Mouse (Mus musculus) megakaryocyte progenitor cell, adult 5-6 weeks (primary cell): ENCODE results near the gene Ttll9. TPM values are rescaled to one million over a fixed set of nuclear protein-coding genes. Genes with fewer than 3 reads are reported as not detected.

Experiments used
- ATAC-seq: replicated peaks from 2 replicates; pipeline ENCODE4 v1.8.0; 2016; ENCODE audit warnings: mild to moderate bottlenecking, moderate TSS enrichment, inconsistent platforms; ENCODE audit not compliant: poor library complexity
- total RNA-seq, 2 experiments: library from RNA; stranded (forward) in 1 of 2; stranded (reverse) in 1 of 2; fragments of 157-497, 149-512 nt in 1 of 2; fragments of 200-1000 nt in 1 of 2; gene quantifications; 2 replicates each; pipeline versions ENCODE4 v1.2.3 to v1.2.4; 2015 to 2017

The Ttll9 gene
- total RNA-seq, 2 experiments from 2014 or later: 1.6 to 2.1 TPM

DNA sequence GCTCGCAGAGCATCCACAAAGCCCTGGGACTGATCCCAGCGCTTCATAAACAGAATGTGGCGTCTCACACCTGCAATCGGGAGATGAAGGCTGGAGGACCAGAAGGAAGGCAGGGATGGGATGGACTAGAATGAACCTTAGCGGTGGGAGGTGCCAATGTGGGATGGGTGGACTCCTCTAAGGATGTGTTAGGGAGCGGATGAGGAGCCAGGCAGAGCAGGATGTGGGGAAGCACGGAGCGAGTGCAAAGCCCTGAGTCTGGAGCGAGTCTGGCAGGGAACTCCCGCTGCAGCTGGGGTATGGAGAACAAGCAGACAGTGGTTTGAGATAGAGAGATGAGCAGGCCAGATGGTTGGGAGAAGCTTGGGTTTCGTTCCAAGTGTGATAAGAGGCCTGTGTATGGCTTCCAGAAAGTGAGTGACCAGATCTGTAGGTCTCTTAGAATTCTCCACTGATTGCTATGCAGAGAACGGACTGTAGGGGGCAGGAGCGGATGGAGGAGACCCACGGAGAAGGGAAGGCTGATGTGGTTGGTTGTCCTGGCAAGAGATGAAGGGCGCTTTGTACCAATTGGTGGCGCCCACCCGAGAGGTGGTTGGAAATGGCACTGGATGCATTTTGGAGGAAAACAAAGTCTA is 85.7 kb downstream of the Ttll9 start:
- peak; percentile 80 for ATAC-seq

DNA sequence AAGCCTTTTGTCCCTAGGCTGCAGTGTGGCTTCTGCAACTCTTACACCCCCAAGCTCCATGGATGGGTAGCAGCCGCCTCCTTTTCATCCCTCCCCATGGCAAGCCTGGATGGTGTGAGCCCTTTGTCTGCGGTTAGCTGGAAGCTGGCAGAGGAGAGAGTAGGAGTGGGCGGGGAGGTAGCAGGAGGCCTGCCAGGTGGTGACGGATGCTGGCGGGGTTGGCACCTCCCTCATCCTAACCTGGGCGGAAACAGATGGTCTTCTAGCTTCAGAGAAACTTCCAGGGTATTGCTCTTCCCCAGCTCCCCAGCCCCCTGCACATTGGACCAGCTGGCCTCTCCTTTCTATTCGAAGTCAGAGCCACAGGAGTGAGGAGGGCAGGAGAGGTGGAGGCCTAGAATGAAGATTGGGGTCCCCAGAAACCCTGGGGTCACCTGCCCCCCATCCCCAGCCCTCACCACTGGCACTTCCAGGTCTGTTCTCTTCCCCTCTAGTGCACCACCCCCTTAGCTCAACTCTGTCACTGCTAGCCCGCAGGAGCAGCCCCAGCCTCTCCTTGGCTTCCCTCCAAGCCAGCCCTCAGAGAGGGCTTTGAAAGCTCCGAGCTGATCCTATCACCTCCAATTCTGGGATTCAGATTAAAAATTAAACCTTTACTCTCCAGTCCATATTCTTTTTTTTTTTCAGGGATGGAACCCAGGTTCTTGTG is 87.2 kb downstream of the Ttll9 start:
- no peak for ATAC-seq

DNA sequence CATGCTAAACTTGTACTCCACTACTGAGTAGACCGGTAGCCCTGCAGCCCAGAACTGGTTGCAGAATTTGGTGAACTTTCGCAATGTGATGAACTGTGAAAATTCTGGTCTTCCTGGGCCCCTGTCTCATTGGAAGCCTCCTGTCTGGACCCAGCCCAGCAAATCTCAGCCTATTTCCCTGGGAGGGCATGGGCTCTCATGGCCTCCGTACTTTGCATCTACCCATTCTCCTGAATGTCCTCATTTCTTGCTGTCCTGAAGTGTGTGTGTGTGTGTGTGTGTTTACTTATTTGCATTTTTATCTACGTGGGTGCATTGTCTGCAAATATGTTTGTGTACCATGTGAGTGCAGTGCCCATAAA is 87.7 kb downstream of the Ttll9 start:
- ATAC-seq: no peak

DNA sequence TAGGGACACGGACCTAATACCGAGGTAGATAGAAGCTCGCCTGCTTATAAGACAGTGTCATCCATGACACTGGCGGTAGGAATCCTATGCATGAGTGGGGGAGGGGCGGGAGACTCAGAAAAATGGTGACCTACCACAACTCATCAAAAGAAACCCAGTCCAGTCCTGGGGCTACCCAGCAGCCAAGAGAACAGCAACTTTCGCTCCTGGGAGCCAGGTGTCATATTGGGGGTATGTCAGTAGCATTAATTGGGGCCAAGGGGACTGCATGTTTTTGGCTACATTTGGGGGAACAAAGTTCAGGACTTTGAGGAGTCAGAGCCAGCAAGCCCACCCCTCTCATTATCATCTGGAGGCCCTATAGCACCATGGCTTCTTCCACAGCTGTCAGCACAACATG is 88.8 kb downstream of the Ttll9 start:
- ATAC-seq: no peak

DNA sequence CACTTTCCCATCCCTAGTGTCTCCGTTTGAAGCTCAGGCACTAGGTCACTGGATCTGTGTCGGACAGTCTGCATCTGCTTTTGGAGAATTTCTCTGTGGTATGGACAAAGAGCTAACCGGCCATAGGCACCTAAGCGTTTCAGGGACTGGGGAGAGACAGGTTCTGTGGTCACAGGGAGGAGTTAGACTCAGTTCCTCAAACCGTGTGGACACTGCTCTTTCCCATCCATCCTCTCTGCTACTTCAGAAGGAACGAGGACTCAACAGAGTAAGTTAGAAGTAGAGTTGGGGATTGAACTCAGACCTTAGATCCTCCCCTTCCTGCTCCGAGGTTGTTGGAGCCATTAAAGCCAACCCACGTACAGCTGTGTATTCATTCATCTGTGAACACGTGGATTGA is 89.3 kb downstream of the Ttll9 start:
- peak; percentile 61 for ATAC-seq

DNA sequence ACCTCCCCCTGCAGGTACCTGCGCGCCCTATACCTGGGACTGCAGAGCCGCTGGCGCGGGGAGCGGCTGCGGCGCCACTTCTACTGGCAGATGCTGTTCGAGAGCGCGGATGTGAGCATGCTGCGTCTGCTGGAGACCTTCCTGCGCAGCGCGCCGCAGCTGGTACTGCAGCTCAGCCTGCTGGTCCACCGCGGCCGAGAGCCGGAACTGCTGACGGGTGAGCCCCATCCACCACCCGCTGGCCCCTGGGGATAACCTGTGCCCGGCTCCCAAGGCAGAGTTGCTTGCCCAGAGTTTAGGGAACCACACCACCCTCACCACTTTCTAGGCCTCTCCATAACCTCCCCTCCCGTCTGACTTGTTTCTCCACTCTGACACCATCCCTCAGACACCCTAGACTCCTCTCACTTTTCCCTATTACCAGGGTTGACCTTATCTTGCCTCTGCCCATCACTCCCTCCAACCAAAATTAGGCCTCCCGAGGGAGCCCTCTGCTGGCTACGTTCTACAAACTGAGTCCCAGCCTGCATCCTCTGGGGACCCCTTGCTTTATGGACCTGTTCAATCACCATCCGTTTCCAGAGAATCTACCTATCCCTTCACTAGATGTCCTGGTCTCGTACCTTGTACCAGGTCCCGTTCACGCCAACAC is 90.5 kb downstream of the Ttll9 start:
- peak; percentile 32 for ATAC-seq

DNA sequence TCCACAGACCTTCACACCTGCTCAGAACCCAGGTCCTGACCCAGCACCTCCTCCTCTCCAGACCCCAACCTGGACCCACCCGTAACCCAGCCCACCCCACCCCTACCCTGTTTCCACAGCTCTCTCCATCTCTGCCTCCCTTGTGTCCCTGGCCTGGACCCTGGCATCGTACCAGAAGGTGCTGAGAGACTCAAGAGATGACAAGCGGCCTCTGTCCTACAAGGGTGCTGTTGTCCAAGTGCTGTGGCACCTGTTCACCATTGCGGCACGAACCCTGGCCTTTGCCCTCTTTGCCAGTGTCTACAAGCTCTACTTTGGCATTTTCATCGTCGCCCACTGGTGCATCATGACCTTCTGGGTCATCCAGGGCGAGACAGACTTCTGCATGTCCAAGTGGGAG is 91.6 kb downstream of the Ttll9 start:
- ATAC-seq: no peak

GRCm38 (mm10) chr2:153055270-153055920 is 93.1 kb downstream of the Ttll9 start:
- peak; percentile 32; the same call in 1 of the 2 replicates for ATAC-seq

Other genes starting within 250 kb of the Ttll9 start
- gene Id1, start 226.2 kb upstream of the Ttll9 start, total RNA-seq (2015): 8.3 and 11.7 TPM in 2 replicates
- gene Id1, start 226.2 kb upstream of the Ttll9 start, total RNA-seq (2017): 3.6 and 7.1 TPM in 2 replicates
- 1.4 and 1.5 TPM in 2 replicates for gene Cox4i2, start 208.3 kb upstream of the Ttll9 start, total RNA-seq (2015)
- 1.8 TPM in 1 of 2 replicates, not detected in the other for gene Cox4i2, start 208.3 kb upstream of the Ttll9 start, total RNA-seq (2017)
- gene Bcl2l1, start 130.8 kb upstream of the Ttll9 start, total RNA-seq (2015): 8.1 and 10.2 TPM in 2 replicates
- 13.5 and 18.4 TPM in 2 replicates for gene Bcl2l1, start 130.8 kb upstream of the Ttll9 start, total RNA-seq (2017)
- gene Tpx2, start 114.5 kb upstream of the Ttll9 start, total RNA-seq (2015): 104 and 111 TPM in 2 replicates
- gene Tpx2, start 114.5 kb upstream of the Ttll9 start, total RNA-seq (2017): 112 and 114 TPM in 2 replicates
- gene Mylk2, start 51.1 kb upstream of the Ttll9 start, total RNA-seq (2015): not detected in 2 replicates
- not detected in 2 replicates for gene Mylk2, start 51.1 kb upstream of the Ttll9 start, total RNA-seq (2017)
- gene Foxs1, start 29.3 kb upstream of the Ttll9 start, total RNA-seq (2015): not detected in 2 replicates
- gene Foxs1, start 29.3 kb upstream of the Ttll9 start, total RNA-seq (2017): not detected in 2 replicates
- gene Dusp15, start 10.8 kb upstream of the Ttll9 start, total RNA-seq (2015): not detected in 2 replicates
- gene Dusp15, start 10.8 kb upstream of the Ttll9 start, total RNA-seq (2017): not detected in 2 replicates
- gene Pdrg1, start 52.9 kb downstream of the Ttll9 start, total RNA-seq (2015): 59.1 and 59.5 TPM in 2 replicates
- 178 and 193 TPM in 2 replicates for gene Pdrg1, start 52.9 kb downstream of the Ttll9 start, total RNA-seq (2017)
- not detected in 2 replicates for gene Xkr7, start 69.4 kb downstream of the Ttll9 start, total RNA-seq (2015)
- not detected in 2 replicates for gene Xkr7, start 69.4 kb downstream of the Ttll9 start, total RNA-seq (2017)
- gene Ccm2l, start 103.5 kb downstream of the Ttll9 start, total RNA-seq (2015): 2.5 and 2.8 TPM in 2 replicates
- gene Ccm2l, start 103.5 kb downstream of the Ttll9 start, total RNA-seq (2017): 1.2 and 2.2 TPM in 2 replicates
- gene Hck, start 146.0 kb downstream of the Ttll9 start, total RNA-seq (2015): 16.3 and 17.3 TPM in 2 replicates
- 20.1 and 25.7 TPM in 2 replicates for gene Hck, start 146.0 kb downstream of the Ttll9 start, total RNA-seq (2017)
- gene Tm9sf4, start 198.8 kb downstream of the Ttll9 start, total RNA-seq (2015): 59.2 and 60.4 TPM in 2 replicates
- gene Tm9sf4, start 198.8 kb downstream of the Ttll9 start, total RNA-seq (2017): 65.8 and 89.2 TPM in 2 replicates